Mouse (Mus musculus) spleen, adult 18-20 months (tissue): ENCODE results near the gene Ubqln1.

Source experiments
- DNase-seq, 2 experiments: peaks; one replicate each; pipeline ENCODE4 v3.0.0; 2022; ENCODE audit warnings: mixed read lengths in 2 of 2

Gene Ubqln1

GRCm38 (mm10) chr13:58197981-58198640 lies 17.3 kb downstream of the Ubqln1 start:
- DNase-seq, result no peak

DNA sequence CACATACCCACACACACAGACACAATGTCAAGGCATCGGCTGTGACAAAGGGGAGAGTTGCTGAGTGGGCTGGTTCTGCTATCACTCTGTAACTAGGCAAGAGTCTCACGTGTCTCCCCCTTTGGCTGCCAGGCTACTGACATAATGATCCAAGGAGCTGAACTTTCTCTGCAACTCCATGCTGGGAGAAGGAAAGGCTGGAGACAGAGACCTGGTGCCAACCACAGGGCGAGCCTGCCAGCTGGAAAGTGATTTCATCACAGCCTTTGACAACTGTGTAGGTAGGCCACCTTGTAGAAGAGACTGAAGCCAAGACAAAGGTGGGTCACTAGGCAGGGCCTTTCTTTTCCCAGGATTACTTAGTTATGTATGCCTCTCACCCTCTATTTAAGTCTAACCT lies 18.2 kb downstream of the Ubqln1 start:
- no peak for DNase-seq

GRCm38 (mm10) chr13:58194908-58195307 lies 20.5 kb downstream of the Ubqln1 start:
- DNase-seq, result no peak

DNA sequence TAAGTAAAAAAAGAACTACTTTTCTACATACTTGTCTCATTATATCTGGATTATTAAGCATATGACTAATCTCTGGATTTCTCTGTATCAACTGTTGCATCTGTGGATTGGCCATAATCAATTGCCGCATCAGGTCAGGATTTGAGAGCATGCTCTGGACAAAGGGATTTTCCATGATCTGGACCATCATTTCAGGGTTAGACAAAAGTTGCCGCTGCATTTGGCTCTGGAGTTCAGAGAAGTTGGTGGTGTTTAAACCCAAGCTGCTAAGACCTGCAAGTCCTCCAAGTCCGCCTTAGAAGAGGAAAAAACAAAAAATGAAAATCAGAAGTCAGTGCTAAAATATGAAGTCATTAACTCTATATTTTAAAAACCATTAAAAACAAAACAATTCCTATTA lies 22.2 kb downstream of the Ubqln1 start:
- DNase-seq, result no peak

DNA sequence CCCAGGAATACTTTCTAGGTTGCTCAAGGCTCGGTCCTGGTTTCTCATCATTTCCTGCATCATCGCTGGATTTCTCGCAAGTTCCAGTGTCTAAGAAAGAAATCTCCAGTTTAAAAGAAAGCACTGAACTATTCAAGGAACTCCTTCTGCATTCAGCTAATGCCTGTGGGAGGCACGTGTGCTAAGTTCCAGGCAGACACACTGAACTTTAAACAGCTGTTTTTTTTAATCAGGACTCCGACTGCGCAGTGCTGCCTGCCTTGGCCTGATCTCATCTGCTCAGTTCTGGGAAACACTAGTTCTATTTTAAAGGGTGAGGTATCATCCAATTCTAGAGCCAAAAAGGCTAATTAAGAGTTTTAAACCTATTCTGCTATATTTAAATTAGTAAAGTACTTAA lies 23.3 kb downstream of the Ubqln1 start:
- DNase-seq, result no peak

DNA sequence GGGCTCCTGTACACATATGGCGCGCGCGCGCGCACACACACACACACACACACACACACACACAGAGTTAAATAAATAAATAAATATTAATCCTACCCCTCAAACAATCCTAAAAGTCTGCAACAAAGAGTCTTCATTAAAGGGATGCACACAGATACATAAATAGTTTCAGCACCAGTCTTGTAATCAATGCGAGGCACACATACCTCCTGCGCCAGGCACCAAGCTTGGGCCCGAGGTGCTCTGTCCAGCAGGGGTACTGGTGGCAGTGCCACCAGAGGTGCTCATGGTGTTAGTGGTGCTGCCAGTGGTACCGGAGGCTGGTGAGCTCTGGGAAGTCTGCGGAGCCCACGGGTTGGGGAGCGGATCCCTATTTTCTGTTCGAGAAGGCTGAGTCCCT lies 23.9 kb downstream of the Ubqln1 start:
- no peak for DNase-seq

- DNase-seq, result no peak
Observed at GRCm38 (mm10) chr13:58189473-58189872, 26.0 kb downstream of the Ubqln1 start.

GRCm38 (mm10) chr13:58188412-58188811 lies 27.0 kb downstream of the Ubqln1 start:
- peak; percentile 74 to 92 for DNase-seq

GRCm38 (mm10) chr13:58187751-58188150 lies 27.7 kb downstream of the Ubqln1 start:
- no peak for DNase-seq

DNA sequence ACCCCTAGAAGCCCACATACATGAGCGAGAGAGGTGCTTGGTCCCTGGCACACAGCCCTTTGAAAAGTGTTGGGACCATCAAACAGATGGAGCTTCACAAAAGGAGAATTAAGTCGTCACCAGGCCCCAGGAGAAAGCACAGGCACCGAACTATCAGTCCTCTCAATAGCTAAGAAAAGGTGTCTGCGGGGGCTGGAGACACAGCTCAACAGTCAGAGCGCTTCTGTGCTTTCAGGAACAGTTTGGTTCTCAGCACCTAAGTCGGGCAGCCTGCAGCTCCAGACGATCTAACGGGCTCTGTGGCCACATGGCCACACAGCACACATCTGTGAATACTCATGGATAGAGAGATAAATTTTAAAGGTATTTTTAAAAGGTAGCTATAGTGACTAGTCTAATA lies 29.2 kb downstream of the Ubqln1 start:
- DNase-seq, result no peak

GRCm38 (mm10) chr13:58184111-58184510 lies 31.3 kb downstream of the Ubqln1 start:
- DNase-seq, result no peak

GRCm38 (mm10) chr13:58181607-58182551 lies 33.6 kb downstream of the Ubqln1 start:
- no peak for DNase-seq

GRCm38 (mm10) chr13:58177511-58178208 lies 37.8 kb downstream of the Ubqln1 start:
- DNase-seq, result peak; percentile 99 to 100

DNA sequence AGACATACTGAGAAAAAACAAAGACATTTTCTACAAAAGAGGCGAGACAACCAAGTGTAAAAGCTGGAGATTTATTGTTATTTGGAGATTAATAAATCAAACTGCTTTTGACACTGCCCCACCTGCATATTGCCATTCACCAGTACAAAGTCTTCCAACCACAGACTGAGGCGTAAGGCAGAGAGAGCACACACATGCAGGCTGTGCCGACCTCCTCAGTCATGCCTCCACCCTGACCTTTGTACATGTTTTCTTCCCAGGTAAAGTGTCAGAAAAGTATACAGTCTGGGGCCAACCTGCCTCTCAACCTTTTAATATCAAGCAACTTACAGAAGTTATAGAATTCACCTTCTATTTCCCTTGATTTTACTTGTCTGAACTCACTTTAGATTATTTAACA lies 39.3 kb downstream of the Ubqln1 start:
- no peak for DNase-seq

GRCm38 (mm10) chr13:58168119-58168518 lies 47.3 kb downstream of the Ubqln1 start:
- DNase-seq, result no peak

DNA sequence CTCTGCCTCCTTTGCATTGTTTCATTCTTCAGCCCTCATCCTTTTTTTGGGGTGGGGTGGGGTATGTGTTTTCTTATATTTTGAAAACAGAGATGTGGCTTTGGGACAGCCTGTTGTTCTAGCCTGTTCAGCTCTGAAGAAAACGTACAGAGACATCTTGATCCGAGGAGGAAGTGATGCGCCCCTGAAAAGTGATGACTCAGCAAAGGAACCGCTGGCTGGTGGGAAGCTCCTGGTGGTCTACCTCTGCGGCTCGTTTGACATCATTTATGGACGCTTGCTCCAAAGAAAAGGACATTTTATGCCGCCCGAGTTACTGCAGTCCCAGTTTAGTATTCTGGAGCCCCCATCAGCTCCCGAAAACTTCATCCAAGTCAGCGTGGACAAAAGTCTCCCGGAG lies 52.1 kb downstream of the Ubqln1 start:
- DNase-seq, result no peak

DNA sequence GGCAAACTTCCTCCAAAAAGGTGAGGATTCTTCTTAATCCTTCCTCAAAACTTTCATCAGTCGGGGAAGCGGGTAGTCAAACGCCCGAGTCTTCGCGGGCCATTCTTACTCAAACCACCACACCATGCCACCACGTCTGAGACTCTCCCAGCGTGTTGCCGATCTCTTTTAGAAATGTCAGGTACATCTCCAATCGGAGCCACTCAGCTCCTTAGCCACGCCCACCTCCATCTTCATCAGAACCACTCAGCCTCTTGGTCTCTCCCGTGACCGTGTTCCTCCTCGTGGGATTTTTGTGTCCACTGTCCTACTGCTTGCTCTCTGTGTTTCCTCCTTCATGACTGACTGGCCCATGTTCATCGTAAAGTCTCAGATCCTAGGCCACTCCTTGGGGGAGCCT lies 54.7 kb downstream of the Ubqln1 start:
- no peak for DNase-seq

DNA sequence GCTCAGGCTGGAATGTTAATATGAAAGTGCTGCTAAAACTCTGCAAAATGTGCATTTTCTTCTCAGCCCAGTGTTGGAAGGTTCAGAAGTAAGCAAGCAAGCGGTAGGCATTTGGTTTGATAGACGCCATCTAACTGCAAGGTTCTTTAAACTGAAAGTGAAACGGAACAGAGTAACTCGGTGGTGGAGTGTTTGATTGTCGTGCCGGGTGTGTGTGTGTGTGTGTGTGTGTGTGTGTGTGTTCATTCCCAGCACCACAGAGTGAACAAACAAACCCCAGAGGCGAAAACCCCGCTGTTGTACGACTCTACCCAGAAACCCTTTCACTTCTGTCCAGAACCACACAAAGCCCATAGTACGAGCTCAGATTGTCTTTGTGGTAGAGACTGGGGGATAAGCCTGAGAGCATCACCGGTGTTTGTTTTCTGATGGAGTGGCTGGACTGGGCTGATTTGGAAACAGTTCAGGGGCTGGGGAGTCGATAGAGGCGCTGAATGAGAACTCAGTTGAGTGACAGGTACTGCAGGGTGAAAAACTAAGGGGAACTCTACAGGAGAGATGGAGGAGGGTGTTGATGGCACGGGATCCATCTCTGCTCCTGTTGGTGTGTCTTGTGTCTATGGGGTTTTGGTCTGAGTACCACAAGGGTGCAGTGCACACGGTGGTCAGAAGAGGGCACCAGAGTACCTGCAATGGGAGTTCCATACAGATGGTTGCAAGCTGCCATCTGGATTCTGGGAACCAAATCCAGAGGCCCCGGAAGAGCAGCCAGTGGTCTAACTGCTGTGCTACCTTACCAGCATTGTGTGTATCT lies 57.1 kb downstream of the Ubqln1 start:
- DNase-seq, result peak; percentile 66 to 82

DNA sequence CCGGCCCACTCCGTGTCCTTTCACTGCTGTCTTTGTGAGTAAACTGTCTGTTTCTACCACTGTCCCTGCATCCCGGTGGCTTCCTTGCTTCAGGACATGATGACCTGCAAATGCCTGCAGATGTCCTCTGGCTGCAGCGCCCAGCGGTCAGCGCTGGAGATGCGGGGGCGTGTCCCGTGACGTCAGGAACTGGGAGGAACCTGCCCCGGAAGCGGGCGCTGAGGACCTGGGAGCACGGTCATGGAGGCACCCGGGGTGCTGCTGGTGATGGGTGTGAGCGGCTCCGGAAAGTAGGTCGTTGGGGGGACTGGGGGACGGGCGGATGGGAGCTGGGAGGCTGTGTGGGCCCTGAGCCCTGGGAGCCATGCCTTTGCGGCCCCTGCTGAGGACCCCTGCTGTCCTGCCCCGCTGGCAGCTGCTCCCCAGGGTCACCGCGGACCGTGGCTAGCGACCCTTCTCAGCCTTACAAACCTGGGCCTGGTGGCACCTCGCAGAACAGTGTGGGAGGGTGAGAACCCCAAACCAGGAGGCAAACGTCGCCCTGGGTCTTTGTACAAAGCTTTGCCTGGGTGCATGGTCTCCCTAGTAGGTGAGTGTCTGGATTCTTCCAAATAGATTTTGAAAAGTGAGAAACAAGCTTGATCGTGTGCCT lies 57.9 kb downstream of the Ubqln1 start, which contains the start of gene Idnk:
Gene Idnk, plus strand, starts transcription at position 203 of the 652 bp plus-strand sequence.
- peak; percentile 75 to 87 for DNase-seq

DNA sequence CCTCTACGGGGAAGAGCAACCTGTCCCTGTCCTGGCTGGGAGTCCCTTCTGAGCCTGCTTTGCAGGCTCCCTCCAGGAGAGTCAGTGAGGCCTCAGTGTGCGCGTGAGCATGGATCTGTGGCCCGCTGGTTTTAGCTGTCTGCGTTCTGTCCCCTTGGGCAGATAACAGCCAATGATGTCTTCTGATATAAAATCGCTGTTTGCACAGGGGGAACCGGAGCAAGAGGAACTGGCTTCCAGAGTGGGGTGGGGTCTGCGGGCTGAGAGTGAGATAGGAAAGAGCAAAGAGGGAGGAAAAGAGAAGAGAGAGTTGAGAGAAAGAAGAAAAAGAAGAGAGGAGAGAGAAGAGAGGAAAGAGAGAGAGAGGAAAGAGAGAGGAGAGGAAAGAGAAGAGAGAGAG lies 58.4 kb downstream of the Ubqln1 start:
- no peak for DNase-seq

DNA sequence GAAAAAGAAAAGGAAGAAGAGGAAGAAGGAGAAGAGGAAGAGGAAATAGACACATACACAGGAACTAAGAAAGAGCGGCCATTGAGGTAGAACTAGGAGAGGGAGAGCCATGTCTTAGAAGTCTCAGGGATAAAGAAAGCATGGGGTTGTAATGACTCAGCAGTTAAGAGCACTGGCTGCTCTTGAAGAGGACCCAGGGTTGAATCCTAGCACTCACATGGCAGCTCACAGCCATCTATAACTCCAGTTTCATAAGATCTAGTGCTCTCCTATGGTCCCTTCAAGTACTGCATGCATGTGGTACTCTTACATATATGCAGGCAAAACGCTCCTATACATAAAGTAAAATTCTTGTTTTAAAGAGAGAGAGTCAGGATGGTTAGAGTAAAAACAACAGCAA lies 59.4 kb downstream of the Ubqln1 start:
- DNase-seq, result no peak

DNA sequence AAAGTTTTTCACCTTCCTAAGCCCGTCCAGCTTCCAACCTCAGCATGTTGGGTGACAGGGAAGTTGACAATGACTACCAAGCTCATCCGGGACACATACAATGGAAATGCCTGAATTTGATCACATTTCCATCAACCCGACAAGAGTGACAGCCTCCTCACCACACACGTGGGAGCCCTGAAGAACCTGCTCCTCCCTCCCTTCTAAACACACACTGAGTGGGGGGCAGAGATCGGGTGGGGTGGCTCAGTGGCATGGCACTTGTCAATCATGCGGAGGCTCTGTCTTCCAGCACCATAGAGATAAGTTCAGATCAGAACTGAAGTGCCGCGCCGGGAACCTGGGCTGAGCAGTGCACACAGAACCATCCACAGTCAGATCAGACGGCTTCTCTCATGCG lies 65.0 kb downstream of the Ubqln1 start:
- DNase-seq, result no peak
